Mouse (Mus musculus): ENCODE data around the gene Wipf1. TPM values are rescaled to one million over a fixed set of nuclear protein-coding genes. Genes with fewer than 3 reads are reported as not detected.

Wipf1 gene
- polyA plus RNA-seq, 1 experiment = 16.1 TPM

- TF ChIP-seq MAX (IDR thresholded peaks at IDR 0.05) (no peak), USF1 (IDR thresholded peaks at IDR 0.05; ENCODE audit: low read depth) (no peak), FOSL1 (IDR thresholded peaks at IDR 0.05; ENCODE audit: insufficient read depth, low read length, poor library complexity, severe bottlenecking) (no peak), MYOG (IDR thresholded peaks at IDR 0.05; ENCODE audit: control insufficient read depth, extremely low read depth, insufficient read length) (no peak), MYOD1 (IDR thresholded peaks at IDR 0.05; ENCODE audit: control insufficient read depth, insufficient read length, low read depth) (no peak), CEBPB (IDR thresholded peaks at IDR 0.05; ENCODE audit: low read depth) (no peak), CTCF (IDR thresholded peaks at IDR 0.05; ENCODE audit: control insufficient read depth, insufficient read depth, insufficient read length) (no peak)
- peaks cover 73% of the 10 kb centered on the region for H3K79me2 ChIP-seq (ENCODE audit: control insufficient read depth, insufficient read depth)
- H3K36me3 ChIP-seq (ENCODE audit: control insufficient read depth, insufficient read depth) = peaks cover 15% of the 10 kb centered on the region
- peaks cover 12% of the 10 kb centered on the region for H3K79me3 ChIP-seq (ENCODE audit: low read depth)
- H3K27me3 ChIP-seq (ENCODE audit: control insufficient read depth, insufficient read depth, insufficient read length) = no peaks in the 10 kb centered on the region
- no peak overlapping the region for H3ac ChIP-seq (ENCODE audit: control insufficient read depth, insufficient read length, low read depth)
- H3K4me3 ChIP-seq (ENCODE audit: insufficient read depth, poor library complexity, severe bottlenecking) = no peak overlapping the region
Observed at GRCm38 (mm10) chr2:73495617-73496328, 33.8 kb downstream of the Wipf1 start.

- no peak for TF ChIP-seq MYOD1 (IDR thresholded peaks at IDR 0.05; ENCODE audit: control insufficient read depth, insufficient read length, low read depth)
- TF ChIP-seq CEBPB (IDR thresholded peaks at IDR 0.05; ENCODE audit: low read depth) = no peak
- TF ChIP-seq MYOG (IDR thresholded peaks at IDR 0.05; ENCODE audit: control insufficient read depth, extremely low read depth, insufficient read length) = no peak
- no peak for TF ChIP-seq CTCF (IDR thresholded peaks at IDR 0.05; ENCODE audit: control insufficient read depth, insufficient read depth, insufficient read length)
- TF ChIP-seq FOSL1 (IDR thresholded peaks at IDR 0.05; ENCODE audit: insufficient read depth, low read length, poor library complexity, severe bottlenecking) = no peak
- H3K4me3 ChIP-seq (ENCODE audit: insufficient read depth, poor library complexity, severe bottlenecking) = no peak overlapping the region
- no peaks in the 10 kb centered on the region for H3K27me3 ChIP-seq (ENCODE audit: control insufficient read depth, insufficient read depth, insufficient read length)
- peaks cover 15% of the 10 kb centered on the region for H3K36me3 ChIP-seq (ENCODE audit: control insufficient read depth, insufficient read depth)
- peaks cover 78% of the 10 kb centered on the region for H3K79me2 ChIP-seq (ENCODE audit: control insufficient read depth, insufficient read depth)
- H3K79me3 ChIP-seq (ENCODE audit: low read depth) = peaks cover 9% of the 10 kb centered on the region
- H3ac ChIP-seq (ENCODE audit: control insufficient read depth, insufficient read length, low read depth) = no peak overlapping the region
Observed at GRCm38 (mm10) chr2:73493517-73493916, 36.0 kb downstream of the Wipf1 start.

- TF ChIP-seq MYOD1 (IDR thresholded peaks at IDR 0.05; ENCODE audit: control insufficient read depth, insufficient read length, low read depth) = no peak
- TF ChIP-seq CEBPB (IDR thresholded peaks at IDR 0.05; ENCODE audit: low read depth) = no peak
- no peak for TF ChIP-seq USF1 (IDR thresholded peaks at IDR 0.05; ENCODE audit: low read depth)
- no peak for TF ChIP-seq CTCF (IDR thresholded peaks at IDR 0.05; ENCODE audit: control insufficient read depth, insufficient read depth, insufficient read length)
- no peak for TF ChIP-seq MAX (IDR thresholded peaks at IDR 0.05)
- no peak for TF ChIP-seq FOSL1 (IDR thresholded peaks at IDR 0.05; ENCODE audit: insufficient read depth, low read length, poor library complexity, severe bottlenecking)
- TF ChIP-seq MYOG (IDR thresholded peaks at IDR 0.05; ENCODE audit: control insufficient read depth, extremely low read depth, insufficient read length) = no peak
- H3K79me2 ChIP-seq (ENCODE audit: control insufficient read depth, insufficient read depth) = peaks cover 77% of the 10 kb centered on the region
- no peaks in the 10 kb centered on the region for H3K27me3 ChIP-seq (ENCODE audit: control insufficient read depth, insufficient read depth, insufficient read length)
- H3K79me3 ChIP-seq (ENCODE audit: low read depth) = peaks cover 8% of the 10 kb centered on the region
- no peak overlapping the region for H3ac ChIP-seq (ENCODE audit: control insufficient read depth, insufficient read length, low read depth)
- H3K36me3 ChIP-seq (ENCODE audit: control insufficient read depth, insufficient read depth) = peaks cover 14% of the 10 kb centered on the region
- H3K4me3 ChIP-seq (ENCODE audit: insufficient read depth, poor library complexity, severe bottlenecking) = no peak overlapping the region
Observed at GRCm38 (mm10) chr2:73491442-73492241, 37.9 kb downstream of the Wipf1 start.

- no peak overlapping the region for H3K4me3 ChIP-seq (ENCODE audit: insufficient read depth, poor library complexity, severe bottlenecking)
- no peaks in the 10 kb centered on the region for H3K27me3 ChIP-seq (ENCODE audit: control insufficient read depth, insufficient read depth, insufficient read length)
- TF ChIP-seq CTCF (IDR thresholded peaks at IDR 0.05; ENCODE audit: control insufficient read depth, insufficient read depth, insufficient read length) (no peak), MYOG (IDR thresholded peaks at IDR 0.05; ENCODE audit: control insufficient read depth, extremely low read depth, insufficient read length) (no peak), FOSL1 (IDR thresholded peaks at IDR 0.05; ENCODE audit: insufficient read depth, low read length, poor library complexity, severe bottlenecking) (no peak), USF1 (IDR thresholded peaks at IDR 0.05; ENCODE audit: low read depth) (no peak), MAX (IDR thresholded peaks at IDR 0.05) (no peak), CEBPB (IDR thresholded peaks at IDR 0.05; ENCODE audit: low read depth) (no peak), MYOD1 (IDR thresholded peaks at IDR 0.05; ENCODE audit: control insufficient read depth, insufficient read length, low read depth) (no peak)
Observed at GRCm38 (mm10) chr2:73490466-73490865, 39.1 kb downstream of the Wipf1 start.

GRCm38 (mm10) chr2:73486120-73486601 is 43.4 kb downstream of the Wipf1 start:
- Histone ChIP-seq H3K79me2 (ENCODE audit: control insufficient read depth, insufficient read depth) (peaks cover 85% of the 10 kb centered on the region), H3K4me3 (ENCODE audit: insufficient read depth, poor library complexity, severe bottlenecking) (no peak overlapping the region), H3ac (ENCODE audit: control insufficient read depth, insufficient read length, low read depth) (no peak overlapping the region), H3K36me3 (ENCODE audit: control insufficient read depth, insufficient read depth) (peaks cover 33% of the 10 kb centered on the region), H3K27me3 (ENCODE audit: control insufficient read depth, insufficient read depth, insufficient read length) (no peaks in the 10 kb centered on the region), H3K79me3 (ENCODE audit: low read depth) (peaks cover 22% of the 10 kb centered on the region)
- TF ChIP-seq MYOG (IDR thresholded peaks at IDR 0.05; ENCODE audit: control insufficient read depth, extremely low read depth, insufficient read length) = no peak
- no peak for TF ChIP-seq FOSL1 (IDR thresholded peaks at IDR 0.05; ENCODE audit: insufficient read depth, low read length, poor library complexity, severe bottlenecking)
- no peak for TF ChIP-seq CTCF (IDR thresholded peaks at IDR 0.05; ENCODE audit: control insufficient read depth, insufficient read depth, insufficient read length)
- no peak for TF ChIP-seq MYOD1 (IDR thresholded peaks at IDR 0.05; ENCODE audit: control insufficient read depth, insufficient read length, low read depth)

More at GRCm38 (mm10) chr2:73490466-73490865, 39.1 kb downstream of the Wipf1 start:
- H3K36me3 ChIP-seq (ENCODE audit: control insufficient read depth, insufficient read depth) = peaks cover 24% of the 10 kb centered on the region
- peaks cover 75% of the 10 kb centered on the region for H3K79me2 ChIP-seq (ENCODE audit: control insufficient read depth, insufficient read depth)
- H3K79me3 ChIP-seq (ENCODE audit: low read depth) = peaks cover 8% of the 10 kb centered on the region
- no peak overlapping the region for H3ac ChIP-seq (ENCODE audit: control insufficient read depth, insufficient read length, low read depth)

Measured in C2C12 (cell line).